Mouse (Mus musculus): ENCODE measurements at regions not wholly inside any gene's neighbourhood (a gene's known extent, or its start where the extent isn't known, plus 50 kb on each side); places are given as distances from the start of the nearest gene placed in this dataset.

DNA sequence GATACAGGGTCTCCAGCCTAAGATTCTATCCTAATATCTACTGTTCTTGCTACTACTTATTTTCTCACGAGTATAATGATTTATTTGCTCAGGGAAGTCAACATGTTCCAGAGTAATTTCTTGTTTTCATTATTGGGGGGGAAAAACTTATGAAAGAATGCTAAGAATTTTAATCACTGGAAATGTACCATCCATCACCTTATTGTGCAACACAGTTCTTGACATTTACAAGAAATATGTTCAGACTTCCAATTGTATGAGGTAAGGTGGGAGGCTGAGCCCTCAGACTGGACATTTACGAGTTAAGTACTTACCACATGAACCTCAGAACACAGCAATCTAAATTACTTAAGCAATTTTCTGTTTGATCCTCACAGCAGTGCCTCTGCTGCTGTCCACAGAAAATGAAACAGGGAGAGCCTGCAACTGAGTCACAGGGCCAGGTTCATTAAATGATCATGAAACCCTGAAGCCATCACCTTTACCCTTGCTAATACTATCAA is 118.1 kb upstream of the Tmtc1 start:
- TF ChIP-seq ZNF384 (IDR thresholded peaks at IDR 0.05; ENCODE audit: low read depth, low read length) (no peak), ZC3H11A (IDR thresholded peaks at IDR 0.05; ENCODE audit: borderline replicate concordance, low read depth, low read length) (no peak), HCFC1 (IDR thresholded peaks at IDR 0.05; ENCODE audit: borderline replicate concordance, insufficient read depth, low read length) (no peak), CHD2 (IDR thresholded peaks at IDR 0.05; ENCODE audit: low read depth, low read length) (no peak)

All from ES-E14 (cell line).